Mouse (Mus musculus) yolk sac, embryonic 10.5 days (tissue): Measurements from ENCODE around the gene Zfpm1.

Experiments
- DNase-seq: peaks from one replicate; pipeline ENCODE4 v3.0.0-alpha.2; 2017; ENCODE audit warnings: low spot score

Zfpm1 gene

GRCm38 (mm10) chr8:122326114-122326542 is 44.2 kb downstream of the Zfpm1 start:
- DNase-seq = no peak

GRCm38 (mm10) chr8:122329072-122329471 is 47.1 kb downstream of the Zfpm1 start:
- no peak for DNase-seq

- no peak for DNase-seq
Measured at GRCm38 (mm10) chr8:122329553-122330239, 47.8 kb downstream of the Zfpm1 start.

GRCm38 (mm10) chr8:122330446-122331133 is 48.6 kb downstream of the Zfpm1 start:
- no peak for DNase-seq

DNA sequence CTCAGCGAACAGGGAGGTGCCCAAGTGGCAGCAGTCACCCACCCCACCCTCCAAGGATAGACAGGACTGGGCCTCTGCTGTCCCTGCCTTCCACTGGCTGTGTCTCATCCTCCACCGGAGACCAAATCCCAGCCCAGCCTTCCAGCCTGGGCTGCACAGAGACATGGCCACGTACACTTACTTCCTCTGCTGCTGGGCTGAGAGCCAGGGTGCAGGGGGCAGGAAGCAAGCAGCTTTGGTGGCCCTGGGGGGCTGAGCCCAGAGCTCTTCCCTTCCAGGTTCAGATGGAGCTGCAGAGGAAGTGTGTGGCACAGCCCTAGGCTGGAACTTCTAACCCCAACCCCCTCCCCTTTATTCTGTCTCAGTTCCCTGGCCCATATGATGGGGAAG is 49.2 kb downstream of the Zfpm1 start:
- no peak for DNase-seq

DNA sequence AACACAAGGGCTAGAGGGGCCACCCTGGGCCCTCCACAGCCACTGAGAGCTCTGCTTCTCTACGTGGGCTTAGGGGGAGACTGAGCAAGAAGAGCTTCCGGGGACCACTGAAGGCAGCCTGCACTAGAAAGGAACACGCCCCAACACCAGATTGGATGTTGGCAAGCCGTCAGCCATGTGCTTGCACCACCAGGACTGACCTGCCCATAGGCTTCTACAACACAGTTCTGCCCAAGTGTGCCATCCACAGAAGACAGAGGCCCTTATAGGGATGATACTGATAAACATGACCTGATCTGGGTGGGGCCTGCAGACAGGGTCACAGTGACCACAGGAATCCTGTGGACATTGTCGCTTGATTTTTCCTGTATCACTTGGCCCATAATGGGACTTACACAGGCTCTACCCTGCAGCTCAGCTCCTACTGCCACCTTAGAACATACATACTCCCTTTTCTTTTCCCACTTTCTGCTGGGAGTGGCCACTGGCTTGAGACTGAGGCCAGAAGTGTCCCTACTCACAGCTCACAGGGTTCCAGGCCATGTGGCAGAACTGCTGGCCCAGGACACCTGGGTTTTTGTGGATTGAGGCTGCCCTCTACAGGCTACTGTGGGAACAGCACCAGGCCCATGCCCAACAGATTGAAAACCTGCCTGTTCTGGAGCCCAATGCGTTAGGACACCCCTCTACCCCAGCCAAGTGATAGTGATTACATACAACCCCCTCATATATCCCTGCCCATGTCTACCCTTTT is 51.0 kb downstream of the Zfpm1 start:
- DNase-seq = peak; percentile 59

DNA sequence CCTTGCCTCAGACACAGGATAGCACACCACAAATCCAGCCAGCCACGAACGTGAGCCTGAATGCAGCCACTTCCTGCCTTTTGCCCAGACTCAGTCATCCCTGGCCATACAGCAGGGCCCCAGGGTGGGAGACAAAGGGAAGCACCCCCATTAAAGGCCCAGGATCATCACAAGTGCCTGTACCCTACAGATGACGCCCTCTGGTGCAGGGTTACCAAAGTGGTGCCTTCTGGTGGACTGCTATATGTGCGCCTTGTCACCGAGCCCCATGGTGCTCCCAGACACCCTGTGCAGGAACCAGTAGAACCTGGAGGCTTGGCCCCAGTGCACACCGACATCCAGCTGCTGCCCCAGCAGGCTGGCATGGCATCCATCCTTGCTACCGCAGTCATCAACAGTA is 51.6 kb downstream of the Zfpm1 start:
- no peak for DNase-seq

DNA sequence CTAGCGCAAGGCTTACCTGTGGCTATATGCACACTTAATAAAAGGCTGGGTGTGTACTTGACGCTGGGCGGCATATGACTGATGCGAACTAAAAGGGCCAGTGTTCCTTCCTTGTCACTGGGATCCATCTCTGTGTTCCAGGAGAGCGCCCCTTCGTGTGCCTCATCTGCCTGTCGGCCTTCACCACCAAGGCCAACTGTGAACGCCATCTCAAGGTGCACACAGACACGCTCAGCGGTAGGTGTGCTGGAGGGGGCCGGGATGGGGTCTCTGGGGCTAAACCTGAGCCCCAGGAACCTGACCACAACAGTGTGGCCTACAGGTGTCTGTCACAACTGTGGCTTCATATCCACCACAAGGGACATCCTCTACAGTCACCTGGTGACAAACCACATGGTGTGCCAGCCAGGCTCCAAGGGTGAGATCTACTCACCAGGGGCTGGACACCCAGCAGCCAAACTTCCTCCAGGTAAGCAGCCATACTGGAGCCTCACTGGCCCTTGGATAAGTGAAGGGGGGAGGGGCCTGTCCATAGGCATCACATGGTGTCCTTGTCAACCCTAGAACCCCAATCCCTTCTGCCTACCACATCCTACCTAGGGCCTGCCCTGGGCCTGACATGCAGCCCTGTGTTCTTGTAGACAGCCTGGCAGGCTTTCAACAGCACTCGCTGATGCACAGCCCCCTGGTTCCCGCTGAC is 53.0 kb downstream of the Zfpm1 start:
- no peak for DNase-seq

GRCm38 (mm10) chr8:122335638-122336250 is 53.8 kb downstream of the Zfpm1 start:
- DNase-seq = no peak

- peak; percentile 52 for DNase-seq
Measured at GRCm38 (mm10) chr8:122336251-122336910, 54.4 kb downstream of the Zfpm1 start.

DNA sequence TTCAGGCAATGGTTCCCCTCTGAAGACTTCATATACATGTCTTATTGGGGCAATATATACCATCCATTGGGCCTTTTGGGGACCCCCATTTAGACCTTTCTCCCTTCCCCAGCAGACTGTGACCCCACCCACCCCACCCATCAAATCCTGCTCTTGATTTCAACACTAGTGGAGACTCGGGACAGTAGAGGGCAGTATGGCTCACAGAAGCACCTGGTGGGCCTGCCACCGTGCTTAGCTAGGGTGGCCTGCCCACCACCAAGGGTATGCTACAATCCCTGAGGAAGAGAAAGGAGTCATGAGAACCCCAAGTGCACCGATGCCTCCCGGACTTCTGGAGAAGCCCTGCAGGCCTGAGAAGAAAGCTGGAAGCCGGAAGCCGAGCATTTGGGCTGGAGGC is 56.9 kb downstream of the Zfpm1 start:
- no peak for DNase-seq

GRCm38 (mm10) chr8:122340761-122341160 is 58.8 kb downstream of the Zfpm1 start:
- DNase-seq = no peak

- DNase-seq = no peak
Measured at GRCm38 (mm10) chr8:122341790-122342189, 59.8 kb downstream of the Zfpm1 start.

DNA sequence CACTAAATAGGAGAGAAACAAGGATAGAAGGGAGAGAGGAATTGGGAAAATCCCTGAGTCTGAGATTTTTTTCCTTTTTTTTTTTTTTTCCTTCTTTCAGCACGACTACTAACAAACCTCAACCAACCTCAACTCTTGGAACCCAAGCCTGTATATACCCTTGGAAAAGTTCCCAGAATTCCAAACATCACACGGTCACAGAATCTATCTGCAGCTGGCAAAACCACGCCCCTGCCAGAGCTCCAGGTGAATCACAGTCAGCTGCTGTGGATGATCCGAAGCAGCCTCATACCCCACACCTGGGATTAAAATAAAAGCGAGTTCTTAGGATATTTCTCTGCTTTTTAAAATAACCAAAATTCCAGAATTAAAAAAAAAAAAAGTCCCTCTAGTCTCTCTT is 60.4 kb downstream of the Zfpm1 start:
- no peak for DNase-seq

DNA sequence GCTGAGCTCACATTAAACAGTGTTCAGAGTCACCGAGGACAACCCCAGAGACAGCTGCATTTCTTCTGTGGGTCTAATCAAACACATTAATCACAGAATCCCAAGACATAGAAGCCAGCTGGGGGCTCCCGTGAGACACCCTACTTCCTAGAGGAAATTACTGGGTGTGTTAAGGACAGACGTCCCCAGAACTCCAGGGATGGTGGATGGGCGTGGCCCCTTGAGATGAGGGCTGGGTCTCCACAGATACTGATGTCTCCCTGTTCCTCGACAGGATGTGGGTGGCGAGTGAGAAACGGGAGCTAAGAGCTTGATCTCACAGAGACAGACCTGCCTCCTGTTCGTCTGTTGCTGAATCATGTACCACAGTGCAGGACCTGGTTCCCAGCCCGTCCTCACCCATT is 60.9 kb downstream of the Zfpm1 start:
- no peak for DNase-seq

GRCm38 (mm10) chr8:122343341-122343740 is 61.4 kb downstream of the Zfpm1 start:
- DNase-seq = no peak

- DNase-seq = no peak
Measured at GRCm38 (mm10) chr8:122343758-122344157, 61.8 kb downstream of the Zfpm1 start.

DNA sequence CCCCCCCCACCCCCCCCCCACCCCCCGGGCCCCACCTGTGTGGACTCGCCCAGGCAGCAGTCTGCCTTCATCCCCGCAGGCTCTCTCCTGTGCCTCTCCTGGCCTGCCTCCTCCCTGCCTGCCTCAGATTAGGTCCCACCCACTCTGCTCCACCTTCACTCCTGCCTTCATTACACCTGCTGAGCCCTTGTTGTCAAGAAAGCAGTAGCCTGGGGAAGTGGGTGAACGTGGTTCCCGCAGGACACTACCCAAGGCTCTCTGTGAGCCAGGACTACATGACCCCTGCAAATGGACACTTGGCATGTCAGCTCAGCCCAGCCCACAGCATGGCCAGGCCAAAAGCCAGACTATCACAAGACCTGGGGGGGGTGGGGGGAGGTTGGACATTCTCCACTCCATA is 62.3 kb downstream of the Zfpm1 start:
- no peak for DNase-seq

DNA sequence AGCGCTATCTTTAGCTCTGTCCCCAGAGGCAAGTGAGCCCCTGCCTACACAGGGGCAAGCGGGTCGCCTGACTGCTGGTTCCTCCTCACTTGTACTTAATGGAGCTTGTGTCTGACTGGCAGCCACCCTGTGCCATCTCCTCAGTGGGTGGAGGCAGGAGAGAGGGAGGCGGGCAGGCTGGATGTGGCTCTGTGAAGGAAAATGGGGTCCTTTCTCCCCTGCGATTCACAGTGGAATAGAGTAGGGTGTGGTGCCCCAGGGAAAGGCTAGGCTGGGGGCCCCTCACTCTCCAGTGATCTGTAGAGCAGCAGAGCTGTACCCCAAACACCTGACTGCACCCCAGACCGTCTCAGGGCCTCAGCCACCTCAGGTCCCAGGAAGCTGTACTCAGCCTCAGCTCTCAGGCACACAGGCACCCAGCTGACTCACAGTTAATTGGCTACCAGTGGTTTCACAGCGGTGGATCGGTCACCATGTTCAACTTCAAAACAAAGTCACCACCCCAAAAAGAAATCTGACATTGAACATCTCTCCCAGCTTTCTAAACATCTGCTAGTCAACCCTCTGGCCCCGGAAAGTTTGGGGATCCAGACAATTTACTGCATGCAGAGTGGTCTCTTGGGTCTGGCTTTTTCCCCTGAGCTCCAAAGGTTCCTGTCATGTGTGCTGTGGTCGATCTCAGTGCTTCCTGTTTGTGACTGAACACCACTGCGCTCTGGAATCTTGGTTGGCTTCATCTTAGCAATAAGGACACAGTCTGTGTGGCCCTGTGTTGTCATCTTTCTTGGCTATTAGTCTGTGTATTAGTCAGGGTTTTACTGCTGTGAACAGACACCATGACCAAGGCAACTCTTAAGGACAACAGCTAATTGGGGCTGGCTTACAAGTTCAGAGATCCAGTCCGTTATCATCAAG is 63.5 kb downstream of the Zfpm1 start:
- DNase-seq = no peak

DNA sequence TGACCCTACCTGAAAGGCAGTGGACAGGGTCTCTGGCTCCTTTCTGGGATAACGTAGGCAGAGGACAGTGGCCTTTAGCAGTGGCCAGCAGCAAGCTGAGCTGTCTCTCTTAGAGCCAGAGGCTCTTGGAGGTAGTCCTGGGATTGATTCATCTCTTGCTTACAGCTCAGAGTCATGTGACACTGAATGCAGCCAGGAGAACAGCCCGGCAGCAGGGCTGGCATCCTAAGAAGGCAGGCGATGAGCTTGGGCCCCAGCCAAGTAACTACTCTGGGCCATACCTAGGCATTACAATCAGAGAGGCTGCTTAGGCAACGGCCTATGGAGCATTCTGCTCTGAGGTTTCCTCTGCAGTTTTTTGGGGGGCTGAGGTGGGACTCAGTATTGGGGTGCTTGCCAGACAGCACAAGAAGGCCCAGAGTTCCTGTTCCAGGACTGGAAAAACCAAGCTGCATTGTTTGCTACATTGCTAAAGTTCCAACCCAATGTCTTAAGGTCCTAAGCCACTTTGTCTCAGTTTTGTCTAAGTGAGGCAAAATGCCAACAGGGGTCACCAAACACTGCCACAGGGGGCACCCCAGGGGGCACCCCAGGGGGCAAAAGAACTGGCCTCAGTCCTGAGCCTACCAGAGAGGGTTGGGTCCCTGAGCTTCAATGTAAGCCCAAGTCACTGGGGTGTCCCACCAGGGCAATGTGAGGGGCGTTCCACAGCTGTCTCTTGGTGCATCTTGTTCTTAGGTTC is 66.0 kb downstream of the Zfpm1 start:
- DNase-seq = no peak
